Mouse (Mus musculus): ENCODE measurements at regions not wholly inside any gene's neighbourhood (a gene's known extent, or its start where the extent isn't known, plus 50 kb on each side); places are given as distances from the start of the nearest gene placed in this dataset.

- no peak for TF ChIP-seq MYOG (IDR thresholded peaks at IDR 0.05; ENCODE audit: control insufficient read depth, extremely low read depth, insufficient read length)
- TF ChIP-seq CTCF (IDR thresholded peaks at IDR 0.05; ENCODE audit: control insufficient read depth, insufficient read depth, insufficient read length) = no peak
- no peak for TF ChIP-seq MAX (IDR thresholded peaks at IDR 0.05)
- TF ChIP-seq USF1 (IDR thresholded peaks at IDR 0.05; ENCODE audit: low read depth) = no peak
- no peak for TF ChIP-seq CEBPB (IDR thresholded peaks at IDR 0.05; ENCODE audit: low read depth)
- TF ChIP-seq FOSL1 (IDR thresholded peaks at IDR 0.05; ENCODE audit: insufficient read depth, low read length, poor library complexity, severe bottlenecking) = no peak
Measured at GRCm38 (mm10) chr4:47931464-47931863, 113.5 kb upstream of the Nr4a3 start.
